Mouse (Mus musculus): ENCODE measurements around the gene Camsap3. TPM values are rescaled to one million over a fixed set of nuclear protein-coding genes. Genes with fewer than 3 reads are reported as not detected.

Gene Camsap3
- polyA plus RNA-seq, 1 experiment = 0.37 TPM

DNA sequence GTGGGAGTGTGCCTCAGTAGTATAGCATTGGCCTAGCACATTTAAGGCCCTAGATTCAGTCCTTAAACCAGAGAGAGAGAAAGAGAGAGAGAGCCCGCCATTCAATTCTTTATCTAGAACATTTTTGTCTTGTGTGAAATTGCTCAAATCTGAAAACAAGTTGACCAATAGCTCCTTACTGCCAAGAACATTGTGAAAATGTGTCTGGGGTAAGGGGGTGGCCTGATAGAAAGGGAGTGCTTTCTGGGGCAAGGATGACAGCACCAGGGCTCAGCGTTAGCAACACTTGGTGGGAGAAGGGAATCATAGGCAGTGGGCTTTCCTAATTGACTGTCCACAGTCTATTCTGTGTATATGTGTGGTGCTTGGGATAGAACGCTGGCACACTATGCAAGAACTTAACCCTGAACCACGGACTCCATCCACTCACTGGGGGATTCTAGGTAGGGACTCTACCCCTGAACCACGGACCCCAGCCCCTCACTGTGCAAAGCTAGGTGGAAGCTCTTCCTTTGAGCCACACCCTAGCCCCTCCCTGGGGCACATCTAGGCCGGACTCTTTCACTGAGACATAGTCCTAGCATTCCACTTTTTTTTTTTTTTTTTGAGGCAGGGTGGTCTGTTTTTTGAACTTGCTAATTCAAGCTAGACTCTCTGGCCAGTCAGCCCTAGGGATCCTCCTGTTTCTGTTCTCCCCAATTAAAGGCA is 59.9 kb downstream of the Camsap3 start:
- H3K27me3 ChIP-seq (ENCODE audit: control insufficient read depth) = no peaks in the 10 kb centered on the region
- H3K9me3 ChIP-seq (ENCODE audit: control insufficient read depth, low read length) = no peaks in the 10 kb centered on the region
- no peak overlapping the region for H3K4me3 ChIP-seq (replicated peaks)
- no peak for TF ChIP-seq TAL1 (IDR thresholded peaks at IDR 0.05; ENCODE audit: low read length)
- no peak for TF ChIP-seq GATA1 (IDR thresholded peaks at IDR 0.05; ENCODE audit: low read length)
- H3K36me3 ChIP-seq (ENCODE audit: control insufficient read depth) = peaks cover 6% of the 10 kb centered on the region
- H3K4me1 ChIP-seq (ENCODE audit: control insufficient read depth) = peaks cover 5% of the 10 kb centered on the region

DNA sequence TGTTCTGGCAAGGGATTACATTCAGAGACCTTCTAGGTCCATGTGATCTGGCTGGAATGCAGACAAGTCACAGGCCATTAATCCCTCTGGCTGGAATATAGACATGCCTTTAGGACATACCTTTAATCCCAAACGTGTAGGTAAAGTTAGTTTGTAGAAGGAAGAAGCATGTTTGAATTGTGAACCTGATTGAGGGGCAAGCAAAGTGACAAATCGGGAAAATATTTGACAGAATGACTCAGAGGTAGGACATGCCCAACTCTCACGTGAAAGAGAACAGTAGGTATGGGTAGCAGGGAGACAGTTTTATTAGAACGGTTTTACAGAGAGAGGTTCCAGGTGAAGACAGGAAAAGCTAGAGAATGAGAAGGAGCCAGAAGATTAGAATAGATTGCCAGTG is 60.5 kb downstream of the Camsap3 start:
- H3K9me3 ChIP-seq (ENCODE audit: control insufficient read depth, low read length) = no peaks in the 10 kb centered on the region
- peaks cover 5% of the 10 kb centered on the region for H3K4me1 ChIP-seq (ENCODE audit: control insufficient read depth)
- no peaks in the 10 kb centered on the region for H3K27me3 ChIP-seq (ENCODE audit: control insufficient read depth)
- TF ChIP-seq TAL1 (IDR thresholded peaks at IDR 0.05; ENCODE audit: low read length) (no peak), GATA1 (IDR thresholded peaks at IDR 0.05; ENCODE audit: low read length) (no peak)
- H3K36me3 ChIP-seq (ENCODE audit: control insufficient read depth) = peaks cover 3% of the 10 kb centered on the region
- no peak overlapping the region for H3K4me3 ChIP-seq (replicated peaks)

DNA sequence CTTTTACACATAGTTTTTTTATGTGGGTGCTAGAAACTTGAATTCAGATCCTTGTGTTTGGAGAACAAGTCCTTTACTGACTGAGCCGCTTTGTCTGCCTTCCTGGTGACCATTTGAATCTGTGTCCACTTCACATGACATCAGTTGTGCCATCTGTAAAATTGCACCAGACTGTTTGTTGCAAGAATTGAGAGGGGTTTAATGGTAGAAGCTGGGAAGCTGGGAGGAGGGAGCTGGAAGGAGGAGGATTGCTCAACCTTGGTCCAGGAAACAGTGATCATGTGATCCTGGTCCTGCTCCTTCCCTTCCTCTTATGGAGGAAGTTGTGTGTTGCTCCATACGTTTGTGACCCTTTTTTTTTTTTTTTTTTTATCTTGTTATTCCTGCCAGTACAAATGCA is 61.2 kb downstream of the Camsap3 start:
- Histone ChIP-seq H3K36me3 (ENCODE audit: control insufficient read depth) (no peaks in the 10 kb centered on the region), H3K27me3 (ENCODE audit: control insufficient read depth) (no peaks in the 10 kb centered on the region), H3K9me3 (ENCODE audit: control insufficient read depth, low read length) (no peaks in the 10 kb centered on the region), H3K4me3 (replicated peaks) (no peak overlapping the region), H3K4me1 (ENCODE audit: control insufficient read depth) (peaks cover 5% of the 10 kb centered on the region)
- TF ChIP-seq TAL1 (IDR thresholded peaks at IDR 0.05; ENCODE audit: low read length) (no peak), GATA1 (IDR thresholded peaks at IDR 0.05; ENCODE audit: low read length) (no peak)

GRCm38 (mm10) chr8:3648990-3649389 is 61.9 kb downstream of the Camsap3 start:
- Histone ChIP-seq H3K9me3 (ENCODE audit: control insufficient read depth, low read length) (no peaks in the 10 kb centered on the region), H3K4me1 (ENCODE audit: control insufficient read depth) (peaks cover 5% of the 10 kb centered on the region), H3K4me3 (replicated peaks) (no peak overlapping the region), H3K36me3 (ENCODE audit: control insufficient read depth) (no peaks in the 10 kb centered on the region), H3K27me3 (ENCODE audit: control insufficient read depth) (no peaks in the 10 kb centered on the region)
- TF ChIP-seq GATA1 (IDR thresholded peaks at IDR 0.05; ENCODE audit: low read length) (no peak), TAL1 (IDR thresholded peaks at IDR 0.05; ENCODE audit: low read length) (no peak)

DNA sequence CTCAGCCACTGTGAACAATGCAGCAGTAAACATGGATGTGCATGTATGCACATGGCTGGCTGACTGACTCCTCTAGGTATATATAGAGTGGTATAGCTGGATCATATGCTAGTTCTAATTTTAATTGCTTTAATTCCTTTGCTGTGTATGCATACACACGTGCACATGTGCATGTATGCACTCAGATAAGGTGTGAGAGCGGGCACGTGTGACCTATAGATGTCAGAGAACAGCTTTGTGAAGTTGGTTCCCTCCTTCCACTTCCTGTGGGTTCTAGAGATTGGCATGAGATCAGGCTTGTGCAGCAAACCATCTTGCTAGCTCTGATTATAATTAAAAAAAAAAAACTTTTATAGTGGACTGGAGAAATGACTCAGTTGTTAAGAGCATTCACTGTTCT is 65.8 kb downstream of the Camsap3 start:
- Histone ChIP-seq H3K9me3 (ENCODE audit: control insufficient read depth, low read length) (no peaks in the 10 kb centered on the region), H3K4me1 (ENCODE audit: control insufficient read depth) (no peaks in the 10 kb centered on the region), H3K36me3 (ENCODE audit: control insufficient read depth) (no peaks in the 10 kb centered on the region), H3K4me3 (replicated peaks) (no peak overlapping the region), H3K27me3 (ENCODE audit: control insufficient read depth) (peaks cover 15% of the 10 kb centered on the region)
- TF ChIP-seq TAL1 (IDR thresholded peaks at IDR 0.05; ENCODE audit: low read length) (no peak), GATA1 (IDR thresholded peaks at IDR 0.05; ENCODE audit: low read length) (no peak)

DNA sequence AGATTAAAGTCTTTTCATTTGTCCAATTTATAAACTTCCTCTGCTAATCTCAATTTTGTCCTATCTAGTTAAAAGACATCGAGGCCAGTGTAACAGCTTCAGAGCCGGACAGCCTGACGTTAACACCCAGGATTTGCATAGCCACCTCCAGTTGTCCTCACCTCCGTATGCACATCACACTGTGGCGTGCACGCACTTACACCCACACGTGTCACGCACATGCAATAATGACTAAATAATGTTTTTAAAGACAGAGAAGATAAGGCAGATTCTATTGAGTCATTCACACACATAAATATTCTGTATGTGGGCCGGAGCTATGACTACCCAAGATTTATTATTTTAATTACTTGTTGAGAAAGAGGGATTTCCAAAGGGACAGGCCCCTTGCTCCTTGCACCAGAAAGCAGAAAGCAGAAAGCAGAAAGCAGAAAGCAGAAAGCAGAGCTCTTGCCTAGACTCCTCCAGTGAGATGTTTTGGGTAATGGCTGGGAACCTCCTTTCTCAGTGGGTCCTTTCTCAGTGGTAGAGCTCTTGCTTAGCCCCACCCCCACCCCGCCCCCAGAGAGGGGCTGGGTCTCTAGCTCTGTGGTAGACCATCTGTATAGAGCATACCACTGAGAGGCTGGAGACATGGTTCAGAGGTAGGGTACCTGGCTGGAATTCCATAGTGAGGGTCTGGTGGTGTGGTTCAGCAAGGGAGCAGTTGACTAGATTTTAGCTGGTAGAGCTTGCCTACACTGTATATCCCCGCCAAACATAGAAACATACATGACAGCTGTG is 67.8 kb downstream of the Camsap3 start:
- TF ChIP-seq TAL1 (IDR thresholded peaks at IDR 0.05; ENCODE audit: low read length) (no peak), GATA1 (IDR thresholded peaks at IDR 0.05; ENCODE audit: low read length) (no peak)
- H3K36me3 ChIP-seq (ENCODE audit: control insufficient read depth) = no peaks in the 10 kb centered on the region
- H3K27me3 ChIP-seq (ENCODE audit: control insufficient read depth) = peaks cover 15% of the 10 kb centered on the region
- H3K4me1 ChIP-seq (ENCODE audit: control insufficient read depth) = no peaks in the 10 kb centered on the region
- H3K9me3 ChIP-seq (ENCODE audit: control insufficient read depth, low read length) = no peaks in the 10 kb centered on the region
- H3K4me3 ChIP-seq (replicated peaks) = no peak overlapping the region

GRCm38 (mm10) chr8:3655526-3655925 is 68.4 kb downstream of the Camsap3 start, which contains the start of gene Retn:
TSS of gene Retn (plus strand) at chr8:3655770.
- H3K4me3 ChIP-seq (replicated peaks) = no peak within 1 kb of the TSS
- TF ChIP-seq TAL1 (IDR thresholded peaks at IDR 0.05; ENCODE audit: low read length) = no peak
- TF ChIP-seq GATA1 (IDR thresholded peaks at IDR 0.05; ENCODE audit: low read length) = no peak
- peaks cover 15% of the 10 kb centered on the region for H3K27me3 ChIP-seq (ENCODE audit: control insufficient read depth)
- H3K9me3 ChIP-seq (ENCODE audit: control insufficient read depth, low read length) = no peaks in the 10 kb centered on the region
- no peaks in the 10 kb centered on the region for H3K36me3 ChIP-seq (ENCODE audit: control insufficient read depth)
- no peaks in the 10 kb centered on the region for H3K4me1 ChIP-seq (ENCODE audit: control insufficient read depth)

- Histone ChIP-seq H3K4me3 (replicated peaks) (no peak overlapping the region), H3K4me1 (ENCODE audit: control insufficient read depth) (no peaks in the 10 kb centered on the region), H3K27me3 (ENCODE audit: control insufficient read depth) (peaks cover 15% of the 10 kb centered on the region), H3K36me3 (ENCODE audit: control insufficient read depth) (no peaks in the 10 kb centered on the region), H3K9me3 (ENCODE audit: control insufficient read depth, low read length) (no peaks in the 10 kb centered on the region)
- TF ChIP-seq GATA1 (IDR thresholded peaks at IDR 0.05; ENCODE audit: low read length) (no peak), TAL1 (IDR thresholded peaks at IDR 0.05; ENCODE audit: low read length) (no peak)
Measured at GRCm38 (mm10) chr8:3656725-3657381, 69.8 kb downstream of the Camsap3 start.

Other genes with a start within 250 kb of the Camsap3 start
- not detected in 2 replicates for gene A430078G23Rik, start 233.9 kb upstream of the Camsap3 start, polyA plus RNA-seq (2012)
- gene Arhgef18, start 194.3 kb upstream of the Camsap3 start, polyA plus RNA-seq (2012) = 0.32 and 0.56 TPM in 2 replicates
- gene Pex11g, start 119.6 kb upstream of the Camsap3 start, polyA plus RNA-seq (2012) = 0.06 TPM in 1 of 2 replicates, not detected in the other
- gene Tex45, start 116.4 kb upstream of the Camsap3 start, polyA plus RNA-seq (2012) = not detected in 2 replicates
- 0.07 and 0.20 TPM in 2 replicates for gene Zfp358, start 94.2 kb upstream of the Camsap3 start, polyA plus RNA-seq (2012)
- gene Mcoln1, start 86.8 kb upstream of the Camsap3 start, polyA plus RNA-seq (2012) = 10.0 and 15.4 TPM in 2 replicates
- 1.7 and 1.9 TPM in 2 replicates for gene Pnpla6, start 71.9 kb upstream of the Camsap3 start, polyA plus RNA-seq (2012)
- gene C330021F23Rik, start 19.3 kb upstream of the Camsap3 start, polyA plus RNA-seq (2012) = not detected in 2 replicates
- gene Xab2, start 34.0 kb downstream of the Camsap3 start, polyA plus RNA-seq (2012) = 4.2 and 4.7 TPM in 2 replicates
- gene Pet100, start 34.3 kb downstream of the Camsap3 start, polyA plus RNA-seq (2012) = 12.7 and 17.8 TPM in 2 replicates
- gene Pcp2, start 38.3 kb downstream of the Camsap3 start, polyA plus RNA-seq (2012) = not detected in 2 replicates
- 13.3 and 17.2 TPM in 2 replicates for gene Stxbp2, start 43.7 kb downstream of the Camsap3 start, polyA plus RNA-seq (2012)
- gene Retn, start 68.5 kb downstream of the Camsap3 start, polyA plus RNA-seq (2012) = not detected in 2 replicates
- gene Mcemp1, start 78.5 kb downstream of the Camsap3 start, polyA plus RNA-seq (2012) = not detected in 2 replicates
- not detected in 2 replicates for gene Fcor, start 85.1 kb downstream of the Camsap3 start, polyA plus RNA-seq (2012)
- gene Trappc5, start 89.0 kb downstream of the Camsap3 start, polyA plus RNA-seq (2012) = 0.90 and 0.92 TPM in 2 replicates
- gene Fcer2a, start 106.9 kb downstream of the Camsap3 start, polyA plus RNA-seq (2012) = not detected in 2 replicates
- gene Clec4g, start 133.4 kb downstream of the Camsap3 start, polyA plus RNA-seq (2012) = 0.03 TPM in 1 of 2 replicates, not detected in the other
- not detected in 2 replicates for gene Cd209a, start 161.7 kb downstream of the Camsap3 start, polyA plus RNA-seq (2012)